Mouse (Mus musculus) cerebellum, postnatal 25 days (tissue): ENCODE results near the gene Epm2a.
A peak's percentile ranks its signal among the peaks of the same experiment; 100 is the strongest.
"Not testable (repeated sequence)": the region's sequence is repeated elsewhere in the genome, so short reads cannot be mapped to it uniquely, and the experiment has no call there.

Experiments
- DNase-seq, 2 experiments: peaks; one replicate each; pipeline ENCODE4 v3.0.0; 2021; ENCODE audit warnings: mixed read lengths in 2 of 2

The Epm2a gene

DNA sequence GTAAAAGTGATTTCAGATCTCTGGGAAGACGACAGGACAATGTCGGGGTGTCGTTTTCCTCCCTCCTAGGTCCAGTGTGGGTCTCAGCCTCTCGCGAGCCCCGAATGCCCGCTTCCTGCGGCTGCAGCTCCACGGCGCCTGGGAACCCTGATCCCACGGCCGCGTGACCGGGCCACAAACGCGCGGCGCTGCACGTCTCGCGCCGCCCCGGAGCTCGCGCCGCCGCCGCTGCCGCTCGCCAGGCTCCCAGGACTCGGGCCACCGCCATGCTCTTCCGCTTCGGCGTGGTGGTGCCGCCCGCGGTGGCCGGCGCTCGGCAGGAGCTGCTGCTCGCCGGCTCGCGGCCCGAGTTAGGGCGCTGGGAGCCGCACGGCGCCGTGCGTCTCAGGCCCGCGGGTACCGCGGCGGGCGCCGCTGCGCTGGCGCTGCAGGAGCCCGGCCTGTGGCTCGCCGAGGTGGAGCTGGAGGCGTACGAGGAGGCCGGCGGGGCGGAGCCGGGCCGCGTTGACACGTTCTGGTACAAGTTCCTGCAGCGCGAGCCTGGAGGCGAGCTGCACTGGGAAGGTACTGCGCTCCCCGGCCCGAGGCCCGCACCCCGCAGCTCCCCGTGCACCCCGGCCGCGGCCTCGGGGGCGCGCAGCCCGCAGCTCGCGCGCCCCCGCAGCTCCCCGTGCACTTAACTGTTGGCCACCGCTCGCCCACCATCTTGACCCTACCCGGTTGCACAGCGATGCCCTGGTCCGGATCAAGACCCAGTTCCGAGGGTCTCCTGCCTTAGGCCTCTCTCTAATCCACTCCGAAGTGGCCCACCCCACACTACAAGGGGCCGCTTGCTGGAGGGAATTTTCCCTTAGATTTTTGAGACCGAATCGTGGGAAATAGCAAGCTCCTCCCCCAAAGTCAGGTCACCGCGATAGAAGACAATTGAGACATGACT lies at the start of gene Epm2a:
Epm2a (plus strand) TSS at position 200 of the 937 bp plus-strand sequence.
- DNase-seq = peak; percentile 85 to 86

DNA sequence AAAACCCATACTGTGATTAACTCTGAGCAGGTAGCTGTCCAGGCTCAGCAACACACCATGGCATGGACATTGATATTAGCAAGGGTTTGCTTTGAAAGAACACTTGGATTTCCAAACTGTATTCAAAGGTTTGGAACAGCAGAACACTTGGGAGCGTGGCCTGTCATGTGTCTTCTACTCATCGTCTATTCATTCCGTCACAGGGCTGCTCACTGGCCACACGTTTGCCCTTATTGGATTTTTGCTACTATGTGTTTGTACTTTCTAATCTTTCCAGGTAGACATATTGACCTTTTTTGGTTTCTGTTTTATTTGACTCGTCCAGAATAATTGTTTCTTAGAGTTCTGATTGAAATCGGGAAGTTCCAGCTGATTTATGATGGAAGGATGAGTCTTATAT lies 44.8 kb upstream of the Epm2a start:
- DNase-seq = no peak

DNA sequence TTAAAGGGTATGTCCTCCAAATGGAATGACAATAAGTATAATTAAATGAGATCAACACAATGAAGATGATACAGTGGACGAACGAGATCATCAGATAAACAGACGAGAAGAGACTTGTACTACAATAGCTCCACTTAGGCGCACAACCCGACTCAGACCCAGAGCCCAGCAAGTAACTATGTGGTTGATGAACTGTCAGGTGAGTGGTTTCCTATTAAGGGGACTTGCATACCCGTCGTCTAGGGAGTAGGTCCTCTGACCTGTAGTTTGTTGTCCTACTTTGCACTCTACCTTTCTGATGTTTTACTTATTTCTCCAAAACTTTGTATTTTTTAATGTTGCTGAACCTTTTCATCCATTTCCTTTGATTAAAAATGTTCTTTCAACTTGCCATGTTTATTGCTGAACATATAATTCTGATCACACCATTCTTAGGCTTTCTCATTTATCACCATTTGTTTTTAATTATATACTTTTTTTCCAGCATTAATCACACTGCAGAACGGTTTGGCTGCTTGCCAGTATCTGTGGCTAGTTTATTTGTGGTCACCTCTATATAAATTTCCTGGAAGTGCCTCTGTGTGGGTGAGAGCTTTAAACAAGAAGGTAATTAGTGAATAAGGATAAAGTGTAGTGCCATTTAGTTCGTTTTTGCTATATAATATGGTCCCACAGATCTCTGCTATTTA lies 37.7 kb upstream of the Epm2a start:
- peak in 1 of 2 experiments; percentile 41 for DNase-seq

DNA sequence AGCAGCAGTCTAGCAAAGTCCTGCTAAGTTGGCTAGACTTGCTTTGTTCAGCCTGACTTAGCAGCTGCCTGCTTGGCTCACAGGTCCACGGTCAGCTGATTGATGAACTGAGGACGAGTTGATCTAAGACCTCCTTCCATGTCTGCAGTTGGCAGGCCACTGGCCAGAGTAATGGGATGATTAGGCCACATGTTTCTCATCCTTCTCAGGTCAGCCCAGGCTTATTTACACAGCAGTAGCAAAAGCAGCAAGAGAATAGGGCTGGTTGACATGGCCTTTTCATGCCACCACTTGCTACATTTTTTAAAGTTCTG lies 37.2 kb upstream of the Epm2a start:
- no peak for DNase-seq

DNA sequence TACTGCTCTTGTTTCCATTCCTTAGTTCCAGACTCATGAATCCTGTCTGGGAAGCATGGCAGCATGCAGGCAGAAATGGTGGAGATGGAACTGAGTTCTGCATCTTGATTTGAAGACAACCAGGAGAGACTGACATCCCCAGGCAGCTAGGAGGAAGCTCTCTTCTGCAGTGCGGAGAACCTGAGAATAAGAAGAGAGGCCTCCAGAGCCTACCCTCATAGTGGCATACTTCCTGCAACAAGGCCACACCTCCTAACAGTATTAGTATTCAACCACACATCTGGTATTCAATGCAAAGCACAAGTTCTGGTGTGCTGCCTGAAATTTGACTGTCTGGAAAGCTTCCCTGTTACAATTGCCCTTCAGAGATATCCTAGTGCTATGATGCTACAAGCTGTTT lies 33.3 kb upstream of the Epm2a start:
- no peak for DNase-seq

DNA sequence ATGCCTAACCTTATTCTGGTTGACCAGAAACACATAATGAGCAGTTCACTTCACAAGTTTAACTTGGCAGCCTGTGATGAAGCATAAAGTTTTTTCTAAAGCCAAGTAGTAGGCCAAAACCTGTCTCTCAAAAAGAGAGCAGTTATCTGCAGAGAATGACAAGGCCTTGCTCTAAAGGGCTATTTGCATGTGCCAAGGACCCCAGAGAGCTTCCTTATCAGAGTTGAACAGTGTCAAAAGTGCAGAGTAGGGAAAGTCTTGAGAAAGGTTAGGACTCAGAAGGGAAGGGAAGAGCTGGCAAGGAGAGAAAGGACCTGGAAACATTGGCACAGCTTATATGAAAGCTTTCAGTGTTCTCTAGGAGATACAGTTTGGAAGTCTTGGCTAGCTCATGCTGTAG lies 32.7 kb upstream of the Epm2a start:
- no peak for DNase-seq

DNA sequence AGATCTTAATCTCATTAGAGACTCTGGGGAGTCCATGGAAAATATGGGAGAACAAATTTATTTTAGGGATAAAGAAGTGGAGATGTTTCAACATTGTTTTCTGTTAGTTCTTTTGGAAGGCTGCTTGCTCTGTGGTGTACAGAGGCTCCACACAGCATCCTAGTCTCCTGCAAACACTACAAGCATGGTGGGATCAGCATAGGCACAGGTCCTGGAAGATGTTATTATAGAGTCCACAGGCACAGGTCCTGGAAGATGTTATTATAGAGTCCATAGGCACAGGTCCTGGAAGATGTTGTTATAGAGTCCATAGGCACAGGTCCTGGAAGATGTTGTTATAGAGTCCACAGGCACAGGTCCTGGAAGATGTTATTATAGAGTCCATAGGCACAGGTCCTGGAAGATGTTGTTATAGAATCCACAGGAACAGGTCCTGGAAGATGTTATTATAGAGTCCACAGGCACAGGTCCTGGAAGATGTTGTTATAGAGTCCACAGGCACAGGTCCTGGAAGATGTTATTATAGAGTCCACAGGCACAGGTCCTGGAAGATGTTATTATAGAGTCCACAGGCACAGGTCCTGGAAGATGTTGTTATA lies 25.2 kb upstream of the Epm2a start:
- DNase-seq = not testable (repeated sequence)

DNA sequence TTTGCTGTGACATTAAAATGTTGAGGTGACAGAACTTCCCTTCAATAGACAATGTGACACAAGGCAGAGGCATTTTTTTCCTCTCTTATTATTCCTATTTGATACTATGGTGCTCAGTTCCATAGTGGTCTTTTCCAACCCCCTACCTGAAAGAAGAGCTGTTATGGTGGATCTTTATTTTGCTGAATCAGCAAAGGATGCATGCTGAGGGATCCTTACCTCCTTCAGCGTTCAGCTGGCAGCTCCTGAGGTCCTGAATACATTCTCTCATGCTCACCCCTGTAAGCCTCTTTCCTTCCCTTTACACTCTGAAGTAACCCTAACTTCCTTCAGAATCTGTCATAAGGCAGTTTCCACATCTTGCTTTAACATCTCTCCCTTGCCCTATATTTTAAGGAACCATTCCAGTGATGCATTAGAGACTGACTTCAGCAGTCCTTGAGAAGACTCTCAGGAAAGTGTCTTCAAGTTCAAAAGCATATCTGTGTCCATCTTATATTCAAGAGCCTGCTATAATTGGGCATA lies 23.7 kb upstream of the Epm2a start:
- no peak for DNase-seq

DNA sequence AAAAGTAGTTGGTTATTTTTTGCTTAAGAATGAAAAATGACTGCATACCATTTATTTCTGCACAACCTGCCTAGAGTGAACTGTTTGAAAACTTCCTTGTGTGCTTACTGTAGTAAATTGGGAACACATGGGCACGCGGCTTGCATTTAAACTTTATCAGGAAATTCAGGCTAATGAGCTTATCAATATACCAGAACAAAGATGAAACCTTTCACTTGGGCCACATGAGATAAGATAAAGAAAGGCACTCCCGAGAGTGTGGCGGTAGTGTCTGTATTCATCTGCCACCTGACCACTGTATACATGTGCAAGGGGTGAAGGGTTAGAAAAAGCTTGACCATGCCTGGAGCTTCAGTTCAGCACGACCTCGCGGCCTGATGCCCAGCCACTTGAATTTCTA lies 20.9 kb upstream of the Epm2a start:
- DNase-seq = no peak

DNA sequence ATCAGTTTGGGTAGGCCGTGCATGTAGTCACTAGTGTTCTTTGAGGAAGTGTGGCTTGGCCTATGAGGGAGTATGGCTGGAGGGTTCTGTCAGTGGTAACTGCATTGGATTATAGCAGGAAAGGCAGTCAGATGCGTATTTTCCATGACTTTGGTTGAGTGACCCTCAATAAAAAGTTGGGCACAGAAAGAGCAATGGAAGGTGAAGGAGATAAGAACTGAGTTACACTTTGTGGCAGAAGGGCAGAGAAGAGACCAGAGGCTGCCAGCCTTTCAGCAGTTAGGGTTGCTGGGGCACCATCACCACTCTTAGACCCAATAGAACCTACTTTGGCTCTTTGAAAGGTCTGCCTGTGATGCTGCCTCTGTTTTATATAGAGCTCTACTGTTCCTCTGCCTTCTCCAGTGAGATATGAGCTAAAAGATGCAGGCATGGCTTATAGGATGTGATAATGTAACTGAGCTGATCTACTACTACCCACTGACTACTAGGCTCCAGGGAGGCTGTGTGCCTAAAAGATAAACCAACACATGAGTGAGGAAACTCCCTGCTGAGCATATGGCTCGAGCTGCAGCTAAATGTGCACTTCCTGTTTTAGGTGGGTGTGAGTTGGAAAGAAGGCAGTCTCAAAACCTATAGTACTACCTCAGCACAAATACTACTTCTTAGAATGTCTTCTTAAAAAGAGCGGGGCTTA lies 19.9 kb upstream of the Epm2a start:
- no peak for DNase-seq

DNA sequence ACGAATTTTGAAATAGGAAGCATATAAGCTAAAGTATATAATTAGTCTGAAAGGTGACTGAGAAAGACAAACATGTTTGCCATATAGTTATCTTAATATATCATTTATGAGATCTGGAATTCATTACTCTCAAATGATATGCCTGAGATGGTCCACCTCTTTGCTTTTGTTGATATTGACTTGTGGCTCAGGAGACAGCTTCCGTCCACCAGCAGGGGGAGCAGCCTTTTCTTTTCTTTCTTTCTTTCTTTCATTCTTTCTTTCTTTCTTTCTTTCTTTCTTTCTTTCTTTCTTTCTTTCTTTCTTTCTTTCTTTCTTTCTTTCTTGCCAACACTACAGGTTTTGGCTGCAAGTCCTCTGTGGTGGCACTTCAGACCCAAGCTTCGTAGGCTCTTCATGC lies 16.7 kb upstream of the Epm2a start:
- peak in 1 of 2 experiments; percentile 34 for DNase-seq

DNA sequence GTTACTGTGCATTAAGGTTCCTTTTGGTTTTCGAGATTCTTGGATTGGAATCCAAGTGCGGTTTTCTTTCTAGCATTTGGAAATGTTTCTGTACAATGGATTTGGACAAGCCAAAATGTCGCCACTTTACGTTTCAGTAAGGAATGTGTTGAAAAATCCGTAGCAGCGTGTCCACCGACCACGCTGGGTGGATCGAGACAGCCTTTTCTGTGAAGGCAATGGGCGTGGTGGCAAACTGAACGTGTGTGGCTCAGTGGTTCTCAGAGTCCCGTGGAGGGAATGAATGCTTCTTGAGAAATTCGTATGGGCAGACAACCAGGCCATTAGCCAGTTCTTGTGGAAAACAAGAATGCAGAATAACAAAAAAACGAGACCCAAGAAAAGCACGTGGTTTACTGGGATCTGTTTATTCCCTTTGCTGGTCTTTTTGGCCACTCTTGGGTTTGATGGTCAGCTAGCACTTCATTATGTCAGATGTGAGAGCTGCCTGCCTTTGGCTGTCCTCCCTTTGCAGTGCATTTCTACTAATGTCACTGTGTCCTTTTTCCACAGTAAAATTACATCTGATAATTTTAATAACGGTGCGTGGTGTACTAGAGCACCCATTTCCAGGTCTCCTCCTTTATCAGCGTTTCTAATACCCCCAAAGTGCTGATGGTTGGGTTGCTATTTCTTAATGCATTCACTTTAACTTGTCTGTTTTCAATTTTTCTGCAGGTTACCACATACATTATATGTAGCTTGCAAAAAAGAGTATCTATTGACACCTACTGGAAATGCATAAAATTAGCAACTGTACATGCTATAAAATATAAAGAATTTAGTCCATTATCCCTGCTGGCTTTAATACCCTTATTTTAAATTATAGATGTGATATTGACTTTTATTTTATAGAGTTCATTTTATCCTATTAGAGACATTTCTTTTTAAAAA lies 1.6 kb downstream of the Epm2a start:
- DNase-seq = peak; percentile 20 to 21

DNA sequence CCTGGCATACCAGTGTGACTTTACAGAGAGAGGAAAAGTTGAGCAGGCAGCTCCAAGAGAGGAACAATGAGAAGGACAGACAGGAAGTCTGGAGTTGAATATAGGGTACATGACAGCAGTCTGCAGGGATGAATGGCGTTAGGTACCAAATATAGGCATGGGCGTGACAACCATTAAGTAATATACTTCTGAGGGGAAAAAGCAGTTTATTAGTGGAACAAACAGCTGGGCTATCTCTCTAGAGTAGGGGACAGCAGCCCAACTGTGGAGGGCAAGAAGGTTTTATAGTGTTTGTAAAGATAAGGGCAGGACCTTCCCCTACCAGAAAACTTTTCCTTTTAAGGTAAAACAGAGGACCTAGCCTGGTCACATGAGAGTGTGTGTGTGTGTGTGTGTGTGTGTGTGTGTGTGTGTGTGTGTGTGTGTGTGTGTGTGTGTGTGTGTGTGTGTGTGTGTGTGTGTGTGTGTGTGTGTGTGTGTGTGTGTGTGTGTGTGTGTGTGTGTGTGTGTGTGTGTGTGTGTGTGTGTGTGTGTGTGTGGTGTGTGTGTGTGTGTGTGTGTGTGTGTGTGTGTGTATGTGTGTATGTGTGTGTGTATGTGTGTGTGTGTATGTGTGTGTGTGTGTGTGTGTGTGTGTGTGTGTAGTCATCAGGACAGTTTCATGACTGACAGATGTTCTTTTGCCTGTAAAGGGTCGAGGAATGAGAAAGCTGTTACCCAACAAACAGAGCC lies 7.2 kb downstream of the Epm2a start:
- not testable (repeated sequence) for DNase-seq

DNA sequence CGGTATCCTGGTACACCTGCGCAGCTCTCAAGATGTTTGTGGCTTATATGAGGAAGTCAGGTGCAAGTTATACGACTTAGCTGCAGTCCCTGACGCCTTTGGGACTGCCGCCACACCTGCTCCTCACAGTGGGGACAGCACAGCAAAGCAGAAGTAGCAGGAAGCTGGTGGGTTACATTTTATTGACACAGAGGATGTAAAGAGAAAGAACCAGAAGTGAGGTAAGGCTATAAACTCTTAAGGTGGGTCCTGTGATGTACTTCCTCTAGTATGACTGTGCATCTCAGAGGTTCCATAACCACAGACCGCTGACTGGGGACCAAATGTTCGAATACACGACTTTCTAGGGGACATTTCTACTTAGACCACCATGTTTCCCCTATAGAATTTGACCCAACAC lies 11.4 kb downstream of the Epm2a start:
- DNase-seq = no peak

DNA sequence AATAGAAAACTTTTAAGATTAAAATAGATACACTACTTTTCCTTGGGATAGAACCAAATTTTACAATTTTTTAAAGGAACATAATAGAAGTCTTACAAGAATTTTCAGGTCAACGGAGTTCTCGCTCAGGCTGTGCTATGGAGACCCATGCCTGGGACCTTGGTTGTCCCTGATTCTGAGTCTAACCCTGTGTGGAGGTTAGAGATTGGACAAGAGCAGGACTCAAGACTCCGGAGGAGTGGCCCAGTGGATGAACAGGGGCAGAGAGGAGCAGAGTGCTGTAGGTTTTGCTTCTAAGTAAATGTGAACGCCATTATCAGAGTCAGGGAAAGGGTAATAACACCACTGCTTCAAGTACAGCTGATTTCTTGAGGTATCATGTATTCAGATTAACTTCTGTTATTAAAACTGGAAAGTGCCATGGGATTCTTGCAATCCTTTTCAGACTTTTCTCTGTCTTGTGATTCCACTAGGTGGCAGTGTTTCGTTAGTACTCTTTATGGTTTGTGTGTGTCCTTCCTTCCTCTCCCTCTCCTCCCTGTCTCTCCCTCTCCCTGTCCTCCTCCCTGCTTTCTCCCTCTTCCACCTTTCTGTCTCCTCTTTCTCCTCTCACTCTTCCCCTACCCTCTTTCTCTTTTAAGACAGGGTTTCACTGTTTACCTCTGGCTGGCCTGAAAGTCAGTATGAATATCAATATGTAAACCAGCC lies 18.9 kb downstream of the Epm2a start:
- peak in 1 of 2 experiments; percentile 41 for DNase-seq

DNA sequence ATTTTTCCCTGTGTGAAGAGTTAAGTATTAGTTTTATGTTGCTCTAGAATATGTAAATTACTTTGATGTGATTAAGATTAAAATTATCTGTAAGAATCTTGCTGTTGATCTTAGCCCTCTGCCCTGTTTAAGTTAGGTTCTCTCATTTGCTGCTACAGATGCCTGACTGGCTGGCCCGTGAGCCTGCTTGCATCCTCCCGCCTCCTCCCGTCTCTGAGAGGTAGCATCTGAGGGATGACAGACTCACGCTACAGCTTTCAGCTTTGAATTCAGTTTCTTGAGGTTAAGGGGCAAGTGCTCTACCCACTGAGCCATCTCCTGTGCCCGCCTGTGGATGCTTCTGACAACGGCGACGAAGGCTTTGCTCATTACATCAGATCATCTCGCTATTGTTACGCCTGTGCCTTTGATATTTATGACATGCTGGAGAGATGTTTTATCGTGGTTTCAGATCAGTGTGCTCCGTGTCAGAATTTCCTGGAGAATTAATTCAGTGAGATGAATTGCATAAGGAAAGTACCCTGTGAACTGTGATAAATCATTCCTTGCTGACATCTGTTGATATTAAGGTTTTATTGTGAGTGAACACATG lies 19.8 kb downstream of the Epm2a start:
- DNase-seq = no peak

DNA sequence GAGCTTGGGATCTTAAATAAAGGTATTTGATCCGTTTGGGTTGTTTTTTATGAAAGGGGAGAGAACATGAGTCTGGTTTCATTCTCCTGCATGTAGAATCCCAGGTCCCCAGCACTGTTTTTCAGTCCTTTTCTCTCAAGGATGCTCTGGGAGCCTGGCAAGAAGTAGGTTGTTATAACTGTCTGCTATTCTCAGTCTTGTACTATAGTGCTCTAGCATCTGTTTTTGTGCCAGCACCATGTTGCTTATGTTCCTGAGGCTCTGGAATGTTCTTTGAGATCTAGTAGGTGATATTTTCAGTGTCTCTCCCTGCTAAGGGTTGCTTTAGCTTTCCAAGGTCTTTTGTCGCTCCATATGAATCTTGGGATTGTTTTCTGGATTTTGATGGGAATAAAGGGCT lies 38.1 kb downstream of the Epm2a start:
- no peak for DNase-seq

DNA sequence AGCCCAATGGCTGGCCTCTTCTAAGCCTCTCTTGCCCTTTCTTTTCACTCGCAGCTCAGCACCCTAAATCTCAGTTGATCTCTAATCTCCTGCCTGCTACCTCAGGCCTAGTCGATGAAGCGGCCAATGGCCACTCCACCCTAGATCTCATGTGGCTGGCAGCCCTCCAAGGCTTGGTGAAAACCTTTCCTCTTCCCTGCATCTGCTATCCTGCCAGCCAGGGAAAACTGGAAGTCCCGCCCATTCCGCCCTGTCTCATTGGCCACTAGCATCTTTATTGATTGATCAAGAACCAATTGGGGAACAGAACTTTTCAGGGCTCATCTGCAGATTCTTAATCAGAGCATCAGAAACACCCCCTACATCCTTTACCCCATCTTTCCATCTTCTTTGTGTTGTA lies 67.7 kb downstream of the Epm2a start:
- DNase-seq = peak in 1 of 2 experiments; percentile 21

DNA sequence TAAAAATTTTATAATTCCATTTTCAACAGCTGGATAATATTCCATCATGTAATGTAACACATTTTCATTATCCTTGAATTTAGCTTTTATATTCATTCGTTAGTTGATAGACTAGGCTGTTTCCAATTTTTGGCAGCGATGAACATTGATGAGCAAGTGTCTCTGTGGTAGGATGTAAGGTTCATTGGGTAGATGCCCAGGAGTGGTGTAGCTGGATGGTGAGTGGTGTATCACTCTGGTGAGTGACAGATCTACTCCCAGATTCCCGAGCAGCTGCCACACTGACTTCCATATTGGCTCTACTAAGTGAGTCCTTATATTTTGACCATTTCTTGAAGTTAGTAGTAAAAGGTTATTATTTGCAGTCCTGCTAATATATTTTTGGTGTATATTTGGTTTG lies 76.9 kb downstream of the Epm2a start:
- no peak for DNase-seq
